Mouse (Mus musculus): ENCODE measurements around the gene Nlrc4. TPM values are rescaled to one million over a fixed set of nuclear protein-coding genes. Genes with fewer than 3 reads are reported as not detected.

Nlrc4 gene
- total RNA-seq, 2 experiments from 2014 or later, result 0.22 to 0.36 TPM

GRCm38 (mm10) chr17:74430074-74430473 lies 28.9 kb downstream of the Nlrc4 start:
- no peak for DNase-seq

GRCm38 (mm10) chr17:74424401-74425005 lies 34.4 kb downstream of the Nlrc4 start:
- peak in 1 of 2 experiments; percentile 32 for DNase-seq

GRCm38 (mm10) chr17:74420656-74421055 lies 38.3 kb downstream of the Nlrc4 start:
- DNase-seq, result no peak

- no peak for DNase-seq
Observed at GRCm38 (mm10) chr17:74418171-74418570, 40.8 kb downstream of the Nlrc4 start.

- DNase-seq, result no peak
Observed at GRCm38 (mm10) chr17:74416841-74417360, 42.0 kb downstream of the Nlrc4 start.

- DNase-seq, result no peak
Observed at GRCm38 (mm10) chr17:74414671-74415070, 44.3 kb downstream of the Nlrc4 start.

- no peak for DNase-seq
Observed at GRCm38 (mm10) chr17:74413324-74413723, 45.6 kb downstream of the Nlrc4 start.

- DNase-seq, result no peak
Observed at GRCm38 (mm10) chr17:74409722-74410121, 49.2 kb downstream of the Nlrc4 start.

- no peak for DNase-seq
Observed at GRCm38 (mm10) chr17:74406487-74406886, 52.5 kb downstream of the Nlrc4 start.

- no peak for DNase-seq
Observed at GRCm38 (mm10) chr17:74402486-74403222, 56.3 kb downstream of the Nlrc4 start.

GRCm38 (mm10) chr17:74397173-74397572 lies 61.8 kb downstream of the Nlrc4 start:
- no peak for DNase-seq

- DNase-seq, result no peak
Observed at GRCm38 (mm10) chr17:74396766-74397165, 62.2 kb downstream of the Nlrc4 start.

- peak; percentile 98 for DNase-seq
Observed at GRCm38 (mm10) chr17:74395383-74396065, 63.4 kb downstream of the Nlrc4 start, which contains the start of gene Slc30a6. Gene Slc30a6 (plus strand): TSS chr17:74395608.

GRCm38 (mm10) chr17:74394855-74395254 lies 64.1 kb downstream of the Nlrc4 start:
- DNase-seq, result peak in 1 of 2 experiments; percentile 2

- no peak for DNase-seq
Observed at GRCm38 (mm10) chr17:74394381-74394780, 64.6 kb downstream of the Nlrc4 start.

- DNase-seq, result no peak
Observed at GRCm38 (mm10) chr17:74389847-74390246, 69.1 kb downstream of the Nlrc4 start.

GRCm38 (mm10) chr17:74386657-74387056 lies 72.3 kb downstream of the Nlrc4 start:
- DNase-seq, result no peak

GRCm38 (mm10) chr17:74376916-74377315 lies 82.0 kb downstream of the Nlrc4 start:
- DNase-seq, result no peak

Data from heart, adult 18-20 months (tissue).